Mouse (Mus musculus) liver, embryonic 14.5 days (tissue): Measurements from ENCODE around the gene Pde8b.
"Not testable (repeated sequence)": the region's sequence is repeated elsewhere in the genome, so short reads cannot be mapped to it uniquely, and the experiment has no call there.

Experiments used
- CTCF ChIP-seq: IDR thresholded peaks from 2 replicates; pipeline ENCODE4 v1.5.1; 2016; ENCODE audit warnings: antibody characterized with exemption, low read depth, control low read depth
- EP300 ChIP-seq: IDR thresholded peaks from 2 replicates; pipeline ENCODE4 v1.6.1; 2016; ENCODE audit warnings: antibody characterized with exemption, low read depth

- TF ChIP-seq CTCF, EP300: not testable (repeated sequence)
Measured at GRCm38 (mm10) chr13:95207301-95207700, 42.8 kb downstream of the Pde8b start.
